Mouse (Mus musculus) stomach, adult 2 months (tissue): ENCODE results near the gene Gm13084. TPM values are rescaled to one million over a fixed set of nuclear protein-coding genes. Genes with fewer than 3 reads are reported as not detected.

Experiments used
- polyA plus RNA-seq: library from polyadenylated mRNA; depleted of rRNA; stranded (reverse); fragments of >200 nt; gene quantifications from 2 replicates; pipeline ENCODE4 v1.2.3, GENCODE M21; 2012; rRNA removed

Gene Gm13084
- polyA plus RNA-seq, result not detected in 2 replicates

DNA sequence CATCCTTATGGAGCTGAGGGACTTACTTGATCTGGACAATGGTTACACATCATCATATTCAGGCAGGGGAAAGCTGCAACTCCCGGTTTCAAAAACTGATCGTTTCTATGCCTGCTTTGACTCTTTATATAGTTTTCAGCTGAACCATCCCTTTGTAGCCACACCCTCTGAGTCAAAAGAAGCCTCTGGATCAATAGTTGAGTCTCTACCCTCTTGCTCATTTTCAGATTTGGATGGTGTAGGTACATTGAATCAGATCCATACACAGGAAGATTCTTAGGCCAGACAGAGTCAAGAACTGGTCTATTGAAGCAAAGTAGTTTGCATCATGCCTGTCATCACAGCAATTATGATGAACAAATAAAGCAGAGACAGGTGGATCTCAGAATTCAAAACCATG is at the start of gene Gm13084:
Gene Gm13084 (minus strand): TSS at position 101 of the 400 bp plus-strand sequence.

DNA sequence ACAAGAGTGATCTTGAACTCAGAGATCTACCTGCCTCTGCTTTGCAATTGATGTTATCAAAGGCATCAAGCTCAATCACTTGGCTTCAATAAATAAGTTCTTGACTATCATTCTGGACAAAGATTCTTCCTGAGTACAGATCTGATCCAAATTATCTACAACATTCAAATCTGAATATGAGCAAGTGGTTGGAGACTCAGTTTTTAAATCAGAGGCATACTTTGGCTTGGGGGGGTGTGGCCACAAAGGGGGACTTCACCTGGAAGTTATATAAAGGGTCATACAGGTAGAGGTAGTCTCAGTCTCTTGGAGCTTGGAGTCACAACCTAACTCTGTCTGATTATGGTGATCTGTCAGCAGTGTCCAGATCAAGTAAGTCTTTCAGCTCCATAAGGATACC is 30.3 kb upstream of the Gm13084 start, which contains the start of gene Gm13103:
Gene Gm13103 (plus strand): TSS at position 301 of the 400 bp plus-strand sequence.

DNA sequence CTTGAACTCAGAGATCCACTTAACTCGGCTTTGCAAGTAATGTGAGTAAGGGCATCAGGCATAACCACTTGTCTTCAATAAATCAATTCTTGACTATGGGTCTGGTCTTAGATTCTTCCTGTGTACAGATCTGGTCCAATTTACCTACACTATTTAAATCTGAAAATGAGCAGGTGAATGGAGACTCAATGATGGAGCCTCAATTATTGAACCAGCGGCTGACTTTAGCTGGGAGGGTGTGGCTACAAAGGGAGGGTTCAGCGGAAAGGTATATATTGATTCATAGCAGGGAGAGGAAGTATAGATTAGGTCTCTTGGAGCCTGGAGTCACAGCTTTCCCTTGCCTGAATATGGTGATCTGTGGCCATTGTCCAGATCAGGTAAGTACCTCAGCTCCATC is 26.8 kb downstream of the Gm13084 start, which contains the start of gene Gm13023:
Gene Gm13023 (plus strand): TSS at position 301 of the 400 bp plus-strand sequence.

Other genes with a start within 250 kb of the Gm13084 start
- not detected in 2 replicates for gene Gm13083, start 201.1 kb downstream of the Gm13084 start, polyA plus RNA-seq
- not detected in 2 replicates for gene Gm13088, start 158.8 kb downstream of the Gm13084 start, polyA plus RNA-seq
- not detected in 2 replicates for gene Gm13089, start 113.4 kb downstream of the Gm13084 start, polyA plus RNA-seq
- gene Gm13078, start 96.6 kb downstream of the Gm13084 start, polyA plus RNA-seq, result not detected in 2 replicates
- gene Gm13023, start 26.7 kb downstream of the Gm13084 start, polyA plus RNA-seq, result not detected in 2 replicates
- not detected in 2 replicates for gene Gm13103, start 30.4 kb upstream of the Gm13084 start, polyA plus RNA-seq
- not detected in 2 replicates for gene Pramef6, start 84.3 kb upstream of the Gm13084 start, polyA plus RNA-seq
- gene Pramef25, start 134.9 kb upstream of the Gm13084 start, polyA plus RNA-seq, result not detected in 2 replicates
- not detected in 2 replicates for gene Gm13101, start 150.9 kb upstream of the Gm13084 start, polyA plus RNA-seq
- not detected in 2 replicates for gene Pramef17, start 178.3 kb upstream of the Gm13084 start, polyA plus RNA-seq
- not detected in 2 replicates for gene Pramel4, start 243.0 kb upstream of the Gm13084 start, polyA plus RNA-seq